8 mouse cellular contexts compared by ENCODE assay signal in genomic region chr14:99299022-99299481, GRCm38 (mm10). TPM values are rescaled to one million over a fixed set of nuclear protein-coding genes. Genes with fewer than 3 reads are reported as not detected.
DNase-seq lines count a peak whose midpoint lies in the region.

No protein-coding gene starts in this region.

- intact Hi-C loops in heart, postnatal 36 days (cut with DNase I) = loop anchor here (5.0 kb wide), 1 partner anchor 157 kb away; no protein-coding TSS in a partner anchor

- DNase-seq in MN1 (ENCODE audit: low spot score) = peak; percentile 79
- DNase-seq in cerebellum, adult 8-10 months = peak; percentile 4
- DNase-seq in forelimb bud, embryonic 11.5 days (ENCODE audit: low read depth, low spot score) = peak; percentile 26
- peak; percentile 59 to 61 for DNase-seq in heart, postnatal 36 days
- DNase-seq in layer of hippocampus, adult 9-11 months = peak; percentile 42
- DNase-seq in lung, postnatal 10 days = peak; percentile 62
- peak; percentile 71 for DNase-seq in retina, postnatal 1 day
- peak; percentile 49 for DNase-seq in thymus, postnatal 4 days

RNA-seq across cellular contexts. Expression of gene Klf5, which starts 0.6 kb away (rescaled TPM):
- under 1 TPM; 0.76 to 0.94 TPM for total RNA-seq in heart, postnatal 36 days (2021)

Comparison
In these comparisons a context has a peak if more than half of its experiments do, and no peak if none do; other contexts are left out.
1. Peak in every context shown above with its lines: DNase-seq.
2. DNase-seq: peak in every context shown above with its lines; median percentile 79 in MN1; 71 in retina, postnatal 1 day; 62 in lung, postnatal 10 days; 60 in heart, postnatal 36 days; 49 in thymus, postnatal 4 days; 42 in layer of hippocampus, adult 9-11 months; 26 in forelimb bud, embryonic 11.5 days; 4 in cerebellum, adult 8-10 months.